Mouse (Mus musculus) thymus, postnatal 0 days (tissue): Measurements from ENCODE around the gene Gltp. TPM values are rescaled to one million over a fixed set of nuclear protein-coding genes. Genes with fewer than 3 reads are reported as not detected.

Experiments
- DNase-seq: peaks from one replicate; pipeline ENCODE4 v3.0.0-alpha.2; 2015; ENCODE audit warnings: low spot score
- polyA plus RNA-seq: library from polyadenylated mRNA; unstranded; fragments of >200 nt; fragmentation: Nextera tagmentation; extraction: Ambion mirVana; gene quantifications from 2 replicates; pipeline ENCODE4 v1.2.1, GENCODE M21; 2015

Gltp gene
- polyA plus RNA-seq = 134 and 147 TPM in 2 replicates

DNA sequence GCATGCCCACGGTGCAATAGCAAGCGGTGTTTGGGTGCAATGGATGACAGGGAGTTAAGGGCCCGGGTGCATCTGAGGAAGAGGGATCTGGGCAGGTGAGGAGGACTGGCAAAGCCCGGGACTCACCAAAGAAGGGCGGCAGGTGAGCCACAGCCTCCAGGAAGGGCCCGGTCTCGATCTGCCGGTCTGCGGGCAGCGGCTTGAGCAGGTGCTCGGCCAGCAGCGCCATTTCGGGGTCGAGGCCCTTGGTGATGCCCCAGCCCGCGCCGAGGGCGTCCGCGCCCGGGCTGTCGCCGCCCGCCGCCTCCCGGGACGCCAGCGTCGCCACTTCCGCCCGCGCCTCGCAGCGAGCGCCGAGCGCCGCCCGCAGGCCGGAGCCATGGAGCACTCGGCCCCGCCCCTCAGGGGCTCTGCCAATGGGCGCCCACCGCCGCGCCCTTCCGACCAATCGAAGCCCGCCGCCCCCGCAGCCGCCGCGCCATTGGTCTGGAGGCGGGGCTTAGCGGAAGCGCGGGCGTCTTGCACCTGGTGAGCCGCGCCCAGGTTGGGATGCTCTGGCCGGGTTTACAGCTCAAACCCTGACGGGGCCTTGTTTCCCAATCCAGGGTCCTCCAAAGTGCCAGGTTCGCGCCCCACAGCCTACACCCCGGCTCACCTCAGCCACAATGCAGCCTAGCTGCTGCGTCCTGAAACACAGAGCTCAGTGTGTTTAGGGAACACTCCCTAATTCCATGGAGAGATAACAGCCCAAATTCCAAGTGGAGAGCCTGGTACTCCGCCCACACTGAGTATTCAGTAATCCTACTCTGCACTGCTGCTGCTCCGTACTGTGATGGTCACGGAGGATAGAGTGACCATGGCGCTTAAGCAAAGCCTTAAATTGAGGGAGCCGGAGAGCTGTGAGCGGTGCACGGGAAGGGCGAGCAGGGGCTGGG is at the start of gene Gltp:
Gene Gltp (minus strand): TSS at position 352 of the 935 bp plus-strand sequence.
- DNase-seq = peak; percentile 97

DNA sequence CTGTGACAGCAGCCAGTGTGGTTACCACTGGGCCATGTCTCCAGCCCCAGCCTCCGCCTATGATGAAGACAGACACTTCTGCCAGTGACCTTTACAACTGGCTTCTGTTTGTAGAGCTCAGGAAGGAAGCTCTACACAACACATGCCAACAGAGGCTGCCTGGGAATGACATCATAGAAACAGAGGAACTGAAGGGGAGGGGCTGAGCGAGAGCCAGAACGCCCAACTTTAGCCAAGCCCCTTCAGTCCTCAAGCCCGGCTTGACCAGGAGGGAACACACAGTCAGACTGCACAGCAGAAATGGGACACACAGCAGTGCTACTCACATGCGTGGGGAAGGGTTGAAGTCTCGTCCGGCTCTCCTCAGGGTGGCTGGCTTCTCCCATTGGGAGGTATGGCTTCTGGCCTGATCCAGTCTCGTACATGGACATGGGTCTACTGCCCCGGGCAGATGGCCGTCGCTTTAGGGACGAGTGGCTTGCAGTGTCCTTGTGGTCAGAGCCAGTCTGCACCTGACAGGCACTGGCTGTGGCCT is 48.0 kb upstream of the Gltp start:
- no peak for DNase-seq

DNA sequence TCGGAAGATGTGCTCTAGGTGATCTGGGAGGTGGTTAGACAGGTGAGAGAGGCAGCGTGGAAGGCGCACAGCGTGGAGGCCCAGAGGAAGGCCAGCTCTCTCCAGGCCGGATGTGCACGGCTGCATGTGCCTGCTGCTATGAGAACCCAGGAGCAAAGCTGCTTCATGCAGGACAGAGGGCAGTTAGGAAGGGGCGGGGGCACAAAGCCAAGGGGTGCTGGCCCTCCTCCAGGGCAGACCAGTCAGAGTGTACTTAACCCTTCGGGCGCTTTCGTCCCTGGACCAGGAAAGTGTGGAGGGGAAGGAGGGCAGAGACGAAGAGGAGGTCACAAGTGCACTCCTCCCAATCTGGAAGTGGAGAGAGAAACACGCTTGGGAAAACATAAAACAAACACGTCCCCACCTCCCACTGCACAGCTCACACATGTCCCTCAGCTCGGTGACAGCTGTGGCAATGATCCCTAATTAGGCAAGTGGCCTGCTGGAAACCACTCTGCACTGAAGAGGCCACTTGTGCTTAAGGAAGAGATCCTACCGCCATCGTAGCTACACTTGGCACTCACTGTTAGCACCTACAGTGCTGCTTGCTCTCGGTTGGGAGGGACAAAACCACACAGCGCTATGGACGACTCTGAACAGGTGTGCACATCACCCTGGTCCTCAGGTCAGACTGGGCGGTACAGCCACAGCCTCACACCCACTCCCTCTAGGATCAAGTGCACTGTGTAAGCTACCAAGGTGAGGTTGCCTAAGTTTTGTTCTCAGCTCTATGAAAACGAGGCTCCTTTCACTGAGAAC is 46.5 kb upstream of the Gltp start:
- no peak for DNase-seq

DNA sequence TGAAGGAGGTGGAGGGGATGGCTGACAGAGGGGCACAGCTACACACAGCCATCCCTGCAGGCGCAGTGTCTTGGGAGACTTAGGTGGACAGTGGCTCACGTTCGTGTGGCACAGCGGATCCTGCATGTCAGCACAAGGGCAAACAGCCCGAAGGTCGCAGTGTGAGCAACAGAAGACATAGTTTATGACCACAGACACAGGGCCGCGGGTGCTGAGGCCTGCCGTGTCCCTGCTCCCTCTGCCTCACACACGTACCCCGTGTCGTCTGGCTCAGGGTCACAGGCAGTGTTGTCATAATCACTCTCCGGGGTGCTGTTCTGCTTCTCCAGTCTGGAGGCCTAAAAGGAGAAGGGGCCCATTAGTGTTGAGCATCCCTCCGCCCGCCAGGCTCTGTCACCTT is 42.8 kb upstream of the Gltp start:
- DNase-seq = no peak

DNA sequence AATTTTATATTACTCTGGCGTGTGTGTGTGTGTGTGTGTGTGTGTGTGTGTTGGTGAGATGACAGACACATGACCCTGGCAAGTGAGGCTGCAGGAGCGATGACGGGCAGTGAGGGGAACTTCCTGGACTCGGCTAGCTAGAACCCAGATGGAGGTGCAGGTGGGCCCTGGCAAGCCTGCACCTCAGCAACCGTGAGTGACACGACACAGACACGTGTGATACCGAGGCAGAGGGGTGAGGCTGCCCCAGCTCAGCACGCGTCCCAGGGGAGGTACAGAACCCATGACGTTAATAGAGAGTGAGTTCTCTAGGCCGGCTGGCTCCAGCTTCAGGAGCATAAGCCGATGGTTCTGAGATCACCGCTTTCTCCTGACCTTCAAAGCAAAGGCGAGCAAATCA is 41.2 kb upstream of the Gltp start:
- DNase-seq = no peak

DNA sequence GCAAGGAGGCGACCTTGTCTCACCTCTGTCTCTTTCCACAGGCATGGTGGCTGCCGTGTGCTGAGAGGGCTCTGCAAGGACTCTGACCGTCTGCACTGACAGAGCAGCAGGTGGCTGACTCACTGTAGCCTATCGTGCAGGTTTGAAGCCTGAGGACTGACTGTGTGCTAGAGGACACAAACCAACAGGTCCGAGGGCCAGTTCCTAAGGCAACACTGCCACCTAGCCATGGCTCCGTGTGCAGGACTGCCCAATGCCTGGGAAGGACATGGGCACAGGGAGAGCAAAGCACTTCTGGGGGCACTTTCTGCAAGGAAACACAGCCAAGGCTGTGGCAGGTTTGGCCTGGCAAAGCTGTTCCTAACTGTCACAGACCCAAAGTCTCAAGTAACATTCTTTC is 40.7 kb upstream of the Gltp start:
- no peak for DNase-seq

DNA sequence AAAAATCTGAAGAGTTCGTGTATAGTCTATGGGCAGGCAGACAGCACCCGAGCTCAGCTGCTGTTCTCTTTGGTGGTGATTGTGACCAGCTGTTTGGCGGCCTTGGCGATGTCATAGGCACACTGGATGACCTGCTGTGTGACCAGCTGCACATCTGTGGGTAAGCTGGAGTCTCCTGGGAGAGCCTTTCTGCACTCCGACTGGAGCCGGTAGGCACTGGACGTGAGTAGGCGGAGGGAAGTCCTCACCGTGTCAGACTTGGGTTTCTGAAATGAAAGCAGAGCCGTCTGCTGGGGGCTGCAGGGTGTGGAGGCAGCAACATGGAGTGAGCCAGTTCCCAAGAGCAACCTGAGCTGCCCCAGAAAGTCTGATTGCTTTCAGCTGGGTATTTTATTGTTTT is 39.3 kb upstream of the Gltp start:
- no peak for DNase-seq

DNA sequence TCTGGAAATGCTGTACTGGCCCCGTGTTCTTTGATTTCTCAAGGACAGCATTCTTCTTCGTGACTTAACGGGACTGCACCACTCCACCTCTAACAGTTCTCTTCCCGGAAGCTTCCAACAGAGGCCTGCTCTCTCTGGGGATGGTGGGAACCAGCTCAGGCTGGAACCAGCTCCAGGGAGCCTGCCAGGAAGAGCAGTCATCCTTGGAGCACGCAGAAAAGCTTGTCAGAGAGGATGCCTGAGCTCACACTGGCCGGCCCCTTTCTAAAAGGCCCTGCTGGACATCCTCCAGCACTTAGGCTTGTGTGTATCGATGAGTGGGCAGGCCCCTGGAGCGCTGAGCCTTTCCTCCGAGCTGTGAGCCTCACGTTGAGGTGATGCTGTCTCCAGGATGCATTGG is 37.4 kb upstream of the Gltp start:
- no peak for DNase-seq

DNA sequence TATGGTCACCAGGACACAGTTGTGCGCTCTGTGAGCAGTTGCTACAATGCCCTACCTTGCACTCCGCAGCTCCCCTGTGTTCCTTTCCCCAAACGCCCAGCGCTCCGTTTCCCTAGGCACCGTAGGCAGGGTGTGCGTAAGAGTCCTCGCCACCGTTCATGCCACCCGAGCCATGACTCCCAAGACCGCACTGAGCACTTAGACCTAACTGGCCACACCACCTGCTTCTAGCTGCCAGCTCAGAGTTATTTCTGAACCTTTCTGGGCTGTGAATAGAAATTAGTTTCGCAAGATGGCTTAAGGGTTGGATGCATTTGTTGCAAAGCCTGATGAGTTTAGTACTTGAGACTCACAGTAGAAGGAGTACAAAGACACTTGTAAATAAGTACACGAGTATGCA is 32.1 kb upstream of the Gltp start:
- no peak for DNase-seq

DNA sequence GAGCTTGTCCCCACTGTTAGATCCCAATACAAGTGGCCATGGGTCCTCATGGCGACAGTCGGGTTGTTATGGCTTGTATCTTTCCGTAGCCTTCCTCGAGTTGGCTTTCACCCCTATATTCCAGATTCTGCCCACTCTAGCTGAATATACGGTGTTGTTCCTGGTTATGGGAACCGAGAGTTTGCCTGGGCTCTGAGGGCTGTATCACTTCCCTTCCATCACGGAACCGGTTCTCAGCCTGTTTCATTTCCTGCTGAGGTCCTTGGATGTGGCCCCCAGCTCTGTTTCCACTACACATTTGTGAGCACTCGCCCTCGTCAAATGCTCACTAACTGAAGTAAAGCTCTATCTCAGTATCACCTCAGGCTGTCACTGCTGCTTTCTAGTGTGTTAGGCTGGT is 31.2 kb upstream of the Gltp start:
- DNase-seq = no peak

DNA sequence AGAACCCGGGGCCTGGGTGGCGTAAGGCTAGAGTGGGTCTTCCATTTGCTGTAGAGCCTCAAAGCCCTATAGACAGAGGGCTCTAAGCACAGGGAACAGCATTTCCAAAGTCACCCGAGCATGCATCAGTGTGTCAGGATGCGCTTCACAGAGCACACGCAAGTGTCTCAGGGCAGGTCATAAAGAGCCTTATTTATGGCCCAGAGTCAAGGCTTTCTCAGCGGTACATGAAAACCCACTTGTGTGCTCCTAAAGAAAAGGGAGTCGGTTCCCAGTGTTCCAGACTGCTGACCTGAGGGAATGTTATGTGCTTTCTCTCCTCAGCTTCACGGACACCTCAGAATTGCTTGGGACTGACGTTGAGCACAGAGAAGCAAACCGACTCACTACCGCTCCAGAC is 30.0 kb upstream of the Gltp start:
- DNase-seq = no peak

DNA sequence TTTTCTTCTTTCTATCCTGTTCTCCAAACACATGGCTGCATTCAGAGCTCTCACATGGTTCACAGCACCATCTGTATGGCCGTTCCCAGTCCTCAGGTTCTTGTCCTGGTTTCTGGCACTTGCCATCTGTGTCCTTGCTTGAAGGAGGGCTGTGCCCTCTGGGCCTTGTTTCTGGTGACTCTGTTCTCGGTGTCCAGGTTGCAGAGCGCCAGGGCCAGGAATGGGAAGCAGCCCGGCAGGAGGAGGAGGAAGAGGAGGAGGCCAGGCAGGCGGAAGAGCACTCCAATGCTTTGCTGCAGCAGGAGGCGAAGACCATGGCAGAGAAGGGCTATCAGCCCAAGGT is 29.1 kb upstream of the Gltp start:
- no peak for DNase-seq

DNA sequence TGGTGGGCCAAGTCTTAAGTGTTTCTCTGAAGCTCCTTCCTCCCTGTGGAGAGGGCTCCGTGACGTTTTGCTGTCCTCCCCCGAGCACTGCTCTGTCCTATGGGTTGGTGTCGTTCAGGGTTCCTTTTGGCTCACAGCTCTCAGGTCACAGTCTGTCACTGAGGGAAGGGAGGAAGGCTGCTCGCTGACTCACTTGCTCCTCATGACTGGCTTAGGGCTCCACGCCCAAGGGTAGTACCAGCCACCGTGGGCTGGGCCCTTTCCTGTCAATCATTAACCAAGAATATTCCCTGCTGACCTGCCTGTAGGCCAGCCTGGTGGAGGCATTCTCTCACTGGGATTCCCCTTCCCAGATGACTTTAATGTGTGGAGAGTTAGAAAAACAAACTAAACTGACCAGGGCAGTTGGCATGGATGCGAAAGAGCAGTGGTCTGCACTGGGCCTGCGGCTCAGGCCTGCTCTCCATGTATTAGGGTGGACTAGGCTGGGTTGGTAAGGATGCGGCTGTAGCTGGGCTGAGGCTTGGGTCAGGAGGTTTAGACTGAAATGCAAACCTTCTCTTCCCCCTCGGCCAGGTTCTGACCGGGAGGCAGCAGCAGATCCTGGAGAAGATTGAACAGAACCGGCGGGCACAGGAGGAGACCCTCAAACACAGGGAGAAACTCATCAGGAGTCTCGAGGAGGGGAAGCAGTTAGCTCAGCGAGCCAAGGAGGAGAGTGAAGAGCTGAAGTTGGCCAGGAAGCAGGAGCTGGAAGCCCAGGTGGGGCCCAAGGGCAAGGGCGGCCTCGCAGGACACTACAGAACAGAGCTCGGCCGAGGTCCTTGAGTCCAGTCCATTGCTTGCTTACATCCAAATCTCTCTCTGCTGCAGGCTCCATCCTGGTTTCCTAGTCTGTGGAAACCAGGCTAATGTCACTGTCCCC is 28.5 kb upstream of the Gltp start:
- no peak for DNase-seq

DNA sequence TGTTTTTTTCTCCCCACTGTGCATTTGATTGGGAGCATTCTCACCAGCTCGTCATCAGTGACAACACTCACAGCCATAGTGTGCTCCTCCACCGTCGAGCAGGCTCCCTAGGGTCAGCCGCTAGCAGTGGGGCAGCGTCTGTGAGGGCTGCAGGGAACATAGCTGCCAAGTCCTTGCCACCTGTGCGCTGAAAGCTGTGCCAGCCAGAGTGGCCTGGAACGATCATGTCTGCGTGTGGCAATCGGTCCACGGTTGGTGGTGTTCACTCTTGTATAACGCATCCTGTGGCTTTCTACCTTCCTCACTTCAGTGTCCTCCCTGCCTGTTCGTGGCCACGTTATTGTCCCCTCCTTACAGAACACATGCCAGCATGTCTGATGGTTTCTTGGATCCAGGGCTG is 27.7 kb upstream of the Gltp start:
- no peak for DNase-seq

DNA sequence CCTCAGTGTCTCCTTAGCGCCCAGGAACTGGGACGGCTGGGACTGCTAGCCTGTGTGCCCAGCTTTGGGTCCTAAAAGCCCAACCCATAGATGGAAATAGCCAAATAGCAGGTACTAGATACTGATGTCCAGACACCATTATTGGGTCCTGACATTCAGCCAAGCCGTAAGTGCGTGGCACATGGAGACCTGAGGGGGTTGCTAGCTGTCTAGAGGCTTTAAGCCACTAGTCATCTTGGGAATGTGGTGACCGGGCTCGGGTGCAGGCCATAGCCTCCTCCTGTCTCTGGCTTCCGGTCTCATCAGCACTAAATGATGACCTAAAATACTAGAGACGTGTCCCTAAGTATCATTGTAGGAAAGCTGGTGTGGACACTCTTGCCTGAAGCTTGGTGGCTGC is 27.2 kb upstream of the Gltp start:
- DNase-seq = no peak

DNA sequence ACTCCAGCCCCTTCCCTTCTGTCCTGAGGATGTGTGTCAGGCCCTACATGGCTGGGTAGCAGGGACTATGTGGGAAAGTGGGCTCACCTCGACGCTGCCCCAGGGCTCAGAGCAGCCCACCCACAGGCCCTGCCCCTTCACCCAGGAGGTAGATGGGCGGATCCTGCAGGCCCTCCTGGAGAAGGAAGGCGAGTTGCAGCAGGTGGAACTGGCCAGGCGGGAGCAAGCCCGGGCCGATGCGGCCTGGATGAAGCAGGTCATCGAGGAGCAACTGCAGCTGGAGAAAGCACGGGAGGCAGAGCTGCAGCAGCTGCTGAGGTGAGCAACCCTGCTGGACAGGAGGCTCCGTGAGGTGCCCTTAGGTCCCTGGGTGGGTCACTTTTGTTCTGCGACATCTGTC is 26.5 kb upstream of the Gltp start:
- no peak for DNase-seq

DNA sequence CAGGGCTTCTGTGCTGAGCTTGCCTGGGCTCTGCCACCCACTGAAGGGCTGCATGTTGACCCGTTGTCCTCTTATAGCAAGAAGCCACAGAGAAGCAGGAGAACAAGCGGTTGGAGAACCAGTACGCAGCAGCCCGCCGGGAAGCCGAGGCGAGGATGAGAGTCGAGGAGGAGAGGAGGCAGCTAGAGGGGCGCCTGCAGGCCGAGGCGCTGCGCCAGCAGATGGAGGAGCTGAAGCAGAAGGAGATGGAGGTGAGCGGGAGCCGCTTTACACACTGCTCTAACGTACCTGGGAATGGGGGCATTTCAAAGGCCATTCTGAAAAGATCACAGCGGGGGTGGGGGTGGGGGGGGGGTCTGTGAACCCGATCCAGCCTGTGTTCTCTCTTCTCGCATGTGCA is 23.8 kb upstream of the Gltp start:
- DNase-seq = no peak

DNA sequence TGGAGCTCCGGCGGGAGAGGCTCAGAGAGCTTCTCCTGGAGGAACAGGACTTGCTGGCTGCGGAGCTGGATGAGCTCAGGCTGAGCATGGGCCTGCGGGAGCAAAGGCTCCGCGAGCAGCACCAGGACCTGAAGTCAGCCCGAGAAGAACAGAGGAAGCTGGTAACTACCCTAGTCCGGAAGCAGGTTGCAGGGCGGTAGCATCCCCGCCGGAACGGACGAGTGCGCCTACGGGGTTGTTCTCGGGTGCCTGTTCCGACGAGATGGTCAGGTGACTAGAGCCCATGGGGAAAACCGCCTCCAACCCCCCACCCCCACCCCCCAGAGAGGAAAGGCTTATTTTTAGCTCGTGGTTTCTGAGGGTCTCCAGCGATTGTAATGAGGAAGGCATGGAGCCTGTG is 18.6 kb upstream of the Gltp start:
- DNase-seq = peak; percentile 33

DNA sequence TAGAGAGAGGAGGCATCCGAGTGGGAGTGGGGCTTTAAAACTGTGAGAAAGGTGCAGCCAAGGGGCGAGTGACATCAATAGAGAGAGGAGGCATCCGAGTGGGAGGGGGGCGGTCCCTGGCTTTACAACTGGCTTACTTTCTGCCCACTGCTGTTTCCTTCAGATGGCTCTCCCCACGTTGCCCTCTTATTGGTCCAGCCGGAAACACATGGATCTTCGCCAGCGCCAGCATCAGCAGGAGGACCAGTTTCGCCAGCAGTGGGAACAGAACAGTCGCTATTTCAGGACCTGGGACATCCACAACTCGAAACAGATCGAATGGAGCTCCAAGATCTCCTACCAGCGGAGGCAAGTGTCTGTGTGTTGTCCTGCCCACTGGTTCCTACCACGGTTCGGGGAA is 17.7 kb upstream of the Gltp start:
- no peak for DNase-seq

DNA sequence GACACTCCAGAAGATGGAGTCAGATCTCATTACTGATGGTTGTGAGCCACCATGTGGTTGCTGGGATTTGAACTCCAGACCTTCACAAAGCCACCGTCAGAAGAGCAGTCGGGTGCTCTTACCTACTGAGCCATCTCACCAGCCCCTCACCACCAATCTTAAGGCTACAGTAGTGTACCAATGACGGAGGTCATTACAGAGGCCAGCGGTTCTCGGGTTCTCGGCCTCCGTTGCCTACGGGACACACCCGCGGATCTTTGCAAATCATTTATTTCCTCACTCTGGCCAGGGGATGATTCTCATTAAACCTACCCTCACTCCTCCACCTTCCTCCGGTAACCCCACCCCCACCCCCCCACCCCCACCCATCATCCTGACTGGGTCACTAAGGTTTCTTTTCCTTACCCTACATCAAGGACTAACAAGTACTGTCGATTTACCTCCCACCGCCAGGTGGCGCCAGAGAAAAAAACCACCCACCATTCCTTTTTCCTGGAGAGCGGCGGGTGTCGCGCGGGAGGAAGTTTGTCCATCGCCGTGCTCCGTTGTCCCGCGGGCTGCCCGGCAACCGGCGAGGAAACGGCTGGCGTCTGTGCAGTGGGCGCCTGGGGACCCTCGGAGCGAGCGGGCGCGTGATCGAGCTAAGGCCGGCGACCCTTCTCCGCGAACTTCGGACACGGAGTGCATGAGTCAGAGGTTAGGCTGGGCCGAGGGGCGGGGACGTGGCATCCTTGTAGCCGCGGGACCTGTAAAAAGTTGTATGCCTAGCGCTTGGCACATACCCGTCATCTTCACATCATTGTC is 16.7 kb upstream of the Gltp start, which contains the start of gene Tchp:
Gene Tchp (plus strand): TSS at position 496 of the 804 bp plus-strand sequence.
- peak; percentile 94 for DNase-seq
